Mouse (Mus musculus) lung, embryonic 16.5 days (tissue): ENCODE data around the gene Brwd1. TPM values are rescaled to one million over a fixed set of nuclear protein-coding genes. Genes with fewer than 3 reads are reported as not detected.
"Not testable (repeated sequence)": the region's sequence is repeated elsewhere in the genome, so short reads cannot be mapped to it uniquely, and the experiment has no call there.

Source experiments
- ATAC-seq: fragments of 200-750 bp; cut with Nextera tagmentation; 2 replicates; pipeline ENCODE4 v1.8.0; 2017; ENCODE audit warnings: low read depth, mild to moderate bottlenecking, moderate library complexity
- H3K27ac ChIP-seq: fragments of 300-500 bp; sonication (generic); 2 replicates; pipeline ENCODE4 v1.5.1; 2014; ENCODE audit warnings: mild to moderate bottlenecking, control low read depth, low read length
- H3K27me3 ChIP-seq: fragments of 300-500 bp; sonication (generic); 2 replicates; pipeline ENCODE4 v1.6.1; 2014; ENCODE audit warnings: low read depth, low read length, mixed read lengths; ENCODE audit not compliant: control insufficient read depth, insufficient read depth
- H3K36me3 ChIP-seq: fragments of 300-500 bp; sonication (generic); 2 replicates; pipeline ENCODE4 v1.6.1; 2014; ENCODE audit warnings: low read length; ENCODE audit not compliant: control insufficient read depth, insufficient read depth
- H3K4me1 ChIP-seq: fragments of 300-500 bp; sonication (generic); replicated peaks from 2 replicates; pipeline ENCODE4 v1.6.1; 2014; ENCODE audit warnings: low read length, mixed read lengths; ENCODE audit not compliant: control insufficient read depth, insufficient read depth
- H3K4me2 ChIP-seq: fragments of 300-500 bp; sonication (generic); 2 replicates; pipeline ENCODE4 v1.6.1; 2014; ENCODE audit warnings: low read depth, low read length, control low read depth
- H3K4me3 ChIP-seq: fragments of 300-500 bp; sonication (generic); 2 replicates; pipeline ENCODE4 v1.5.1; 2014; ENCODE audit warnings: mild to moderate bottlenecking, low read length, control low read depth
- H3K9ac ChIP-seq: fragments of 300-500 bp; sonication (generic); 2 replicates; pipeline ENCODE4 v1.6.1; 2014; ENCODE audit warnings: low read length, control low read depth
- H3K9me3 ChIP-seq: fragments of 300-500 bp; sonication (generic); 2 replicates; pipeline ENCODE4 v1.6.1; 2016; ENCODE audit warnings: low read length; ENCODE audit not compliant: control insufficient read depth
- WGBS: fragments of 180-500 bp; shearing (Covaris S2); extraction: QIAGEN DNeasy Blood & Tissue Kit; methylation state at CpG from one replicate; pipeline ENCODE4 v1.1.7; 2014; 5-methylcytosine and 5-hydroxymethylcytosine counted together
- polyA plus RNA-seq: library from polyadenylated mRNA; unstranded; fragments of >200 nt; fragmentation: Nextera tagmentation; extraction: Ambion mirVana; gene quantifications from 2 replicates; pipeline ENCODE4 v1.2.1, GENCODE M21; 2015

Gene Brwd1
- polyA plus RNA-seq, 1 experiment from 2014 or later, result 69.7 TPM

- ATAC-seq, result no peak
- Histone ChIP-seq H3K4me1 (no peaks in the 10 kb centered on the region), H3K36me3 (no peaks in the 10 kb centered on the region), H3K4me2 (no peak overlapping the region), H3K9me3 (no peaks in the 10 kb centered on the region), H3K4me3 (no peak overlapping the region), H3K9ac (no peak overlapping the region), H3K27me3 (no peaks in the 10 kb centered on the region), H3K27ac (no peak overlapping the region)
- 77% methylated on average over 5 of the region's 5 CpGs for WGBS
These were observed 28.5 kb upstream of the Brwd1 start for GRCm38 (mm10) chr16:96110655-96111345.

GRCm38 (mm10) chr16:96109673-96110072 is 27.3 kb upstream of the Brwd1 start:
- no peaks in the 10 kb centered on the region for H3K4me1 ChIP-seq
- WGBS, result 48% methylated on average over 4 of the region's 4 CpGs
- H3K4me3 ChIP-seq, result no peak overlapping the region
- H3K9me3 ChIP-seq, result no peaks in the 10 kb centered on the region
- H3K4me2 ChIP-seq, result no peak overlapping the region
- no peaks in the 10 kb centered on the region for H3K36me3 ChIP-seq
- ATAC-seq, result no peak
- H3K27me3 ChIP-seq, result no peaks in the 10 kb centered on the region
- no peak overlapping the region for H3K9ac ChIP-seq
- H3K27ac ChIP-seq, result no peak overlapping the region

GRCm38 (mm10) chr16:96103036-96103435 is 20.7 kb upstream of the Brwd1 start:
- Histone ChIP-seq H3K27ac (no peak overlapping the region), H3K27me3 (no peaks in the 10 kb centered on the region), H3K4me2 (no peak overlapping the region), H3K9me3 (no peaks in the 10 kb centered on the region), H3K9ac (no peak overlapping the region), H3K36me3 (no peaks in the 10 kb centered on the region), H3K4me3 (no peak overlapping the region), H3K4me1 (no peaks in the 10 kb centered on the region)
- 42% methylated on average over 2 of the region's 2 CpGs for WGBS
- ATAC-seq, result no peak

GRCm38 (mm10) chr16:96097811-96098210 is 15.5 kb upstream of the Brwd1 start:
- H3K9me3 ChIP-seq, ATAC-seq, H3K4me3 ChIP-seq, H3K4me1 ChIP-seq, H3K4me2 ChIP-seq, H3K27ac ChIP-seq, H3K27me3 ChIP-seq, H3K9ac ChIP-seq, H3K36me3 ChIP-seq: not testable (repeated sequence)

GRCm38 (mm10) chr16:96095966-96096365 is 13.6 kb upstream of the Brwd1 start:
- Histone ChIP-seq H3K9me3 (no peaks in the 10 kb centered on the region), H3K9ac (no peak overlapping the region), H3K27ac (no peak overlapping the region), H3K36me3 (no peaks in the 10 kb centered on the region), H3K4me1 (no peaks in the 10 kb centered on the region), H3K27me3 (no peaks in the 10 kb centered on the region), H3K4me3 (no peak overlapping the region), H3K4me2 (no peak overlapping the region)
- WGBS, result 74% methylated on average over 5 of the region's 5 CpGs
- no peak for ATAC-seq

GRCm38 (mm10) chr16:96091515-96092504 is 9.5 kb upstream of the Brwd1 start:
- H3K27ac ChIP-seq, result peak overlapping the region; percentile 6; the same call in 1 of the 2 replicates
- H3K9ac ChIP-seq, result no peak overlapping the region
- H3K27me3 ChIP-seq, result no peaks in the 10 kb centered on the region
- H3K9me3 ChIP-seq, result no peaks in the 10 kb centered on the region
- no peak overlapping the region for H3K4me3 ChIP-seq
- WGBS, result 43% methylated on average over 9 of the region's 9 CpGs
- H3K4me1 ChIP-seq, result no peaks in the 10 kb centered on the region; the same call in none of the 2 replicates
- no peak overlapping the region for H3K4me2 ChIP-seq
- peak; percentile 61 for ATAC-seq
- no peaks in the 10 kb centered on the region for H3K36me3 ChIP-seq

- WGBS, result 72% methylated on average over 5 of the region's 5 CpGs
- H3K9me3 ChIP-seq, result no peaks in the 10 kb centered on the region
- no peaks in the 10 kb centered on the region for H3K36me3 ChIP-seq
- H3K27ac ChIP-seq, result no peak overlapping the region
- ATAC-seq, result no peak
- H3K4me1 ChIP-seq, result peaks cover 4% of the 10 kb centered on the region
- H3K4me2 ChIP-seq, result no peak overlapping the region
- no peak overlapping the region for H3K4me3 ChIP-seq
- H3K27me3 ChIP-seq, result no peaks in the 10 kb centered on the region
- no peak overlapping the region for H3K9ac ChIP-seq
These were observed 5.8 kb upstream of the Brwd1 start for GRCm38 (mm10) chr16:96088120-96088519.

GRCm38 (mm10) chr16:96087436-96087835 is 5.1 kb upstream of the Brwd1 start:
- H3K4me3 ChIP-seq, result no peak overlapping the region
- no peaks in the 10 kb centered on the region for H3K36me3 ChIP-seq
- H3K4me2 ChIP-seq, result no peak overlapping the region
- no peak for ATAC-seq
- no peaks in the 10 kb centered on the region for H3K27me3 ChIP-seq
- H3K9me3 ChIP-seq, result no peaks in the 10 kb centered on the region
- no peak overlapping the region for H3K9ac ChIP-seq
- 76% methylated on average over 4 of the region's 4 CpGs for WGBS
- no peak overlapping the region for H3K27ac ChIP-seq
- peaks cover 5% of the 10 kb centered on the region for H3K4me1 ChIP-seq

- WGBS, result 67% methylated on average over 12 of the region's 12 CpGs
- Histone ChIP-seq H3K4me1 (peaks cover 5% of the 10 kb centered on the region), H3K4me2 (no peak overlapping the region), H3K36me3 (no peaks in the 10 kb centered on the region), H3K9me3 (no peaks in the 10 kb centered on the region), H3K9ac (no peak overlapping the region), H3K27ac (no peak overlapping the region), H3K4me3 (no peak overlapping the region), H3K27me3 (no peaks in the 10 kb centered on the region)
- no peak for ATAC-seq
These were observed 4.7 kb upstream of the Brwd1 start for GRCm38 (mm10) chr16:96087001-96087400.
